Mouse (Mus musculus) neutrophil, adult 5-6 weeks (primary cell): ENCODE measurements around the gene Ubxn7. TPM values are rescaled to one million over a fixed set of nuclear protein-coding genes. Genes with fewer than 3 reads are reported as not detected.

Source experiments
- ATAC-seq: fragments of 151-379, 151-347 bp; 2 replicates; pipeline ENCODE4 v1.8.0; 2017; ENCODE audit warnings: mild to moderate bottlenecking, moderate TSS enrichment; ENCODE audit not compliant: insufficient number of reproducible peaks, poor library complexity, low FRiP score, severe bottlenecking; ENCODE audit errors: extremely low read depth
- total RNA-seq: library from RNA; stranded (forward); fragments of 200-1000 nt; gene quantifications from 2 replicates; pipeline ENCODE4 v1.2.3, GENCODE M21; 2017

The Ubxn7 gene
- total RNA-seq, 1 experiment from 2014 or later: 68.0 TPM

DNA sequence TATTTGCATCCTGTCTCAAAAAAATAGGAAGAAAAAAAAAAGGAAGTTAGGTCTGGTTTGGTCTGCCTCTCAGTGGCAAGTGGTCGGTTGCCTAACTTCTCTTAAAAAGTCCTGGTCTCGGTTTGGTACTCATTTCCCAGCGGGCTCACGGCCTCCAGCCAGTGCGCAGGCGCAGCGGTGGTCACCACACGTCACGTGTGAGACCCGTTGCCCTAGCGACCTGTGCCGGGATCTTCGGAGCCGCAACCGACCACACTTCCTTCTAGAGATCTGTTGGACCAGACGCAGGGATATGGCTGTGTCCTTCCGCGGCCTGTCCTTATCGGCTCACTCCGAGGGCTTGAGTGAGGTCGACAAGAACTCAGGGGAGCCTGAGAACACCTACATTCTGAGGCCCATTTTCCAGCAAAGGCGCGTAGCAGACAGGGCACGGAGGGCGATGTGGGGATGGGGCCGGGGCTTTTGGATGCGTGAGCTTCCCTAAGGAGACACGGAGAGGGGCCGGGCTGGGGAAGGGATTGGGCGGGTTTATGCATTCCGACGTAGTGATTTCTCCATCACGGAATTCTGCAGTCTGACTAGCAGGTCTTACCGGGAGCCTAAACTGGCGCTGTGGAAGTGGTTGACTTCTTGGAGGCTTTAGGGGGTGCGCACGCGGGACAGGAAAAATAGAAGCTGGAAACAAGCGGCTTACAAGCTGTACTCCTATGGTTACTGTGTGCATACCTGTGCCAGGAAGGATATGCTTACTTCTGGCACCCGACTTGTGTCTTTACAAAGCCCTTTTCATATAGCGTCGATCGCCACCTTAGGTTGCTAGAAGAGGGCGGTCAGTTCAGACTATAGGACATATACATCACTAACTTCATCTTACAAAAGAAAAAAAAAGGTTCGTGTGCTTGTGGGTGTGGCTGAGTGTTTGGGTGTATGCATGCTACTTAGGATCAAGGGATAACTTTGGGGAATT, 87.7 kb downstream of the Ubxn7 start, which contains the start of gene Tctex1d2:
Tctex1d2 (plus strand) TSS at position 186 of the 967 bp plus-strand sequence.
- ATAC-seq: peak; percentile 93

DNA sequence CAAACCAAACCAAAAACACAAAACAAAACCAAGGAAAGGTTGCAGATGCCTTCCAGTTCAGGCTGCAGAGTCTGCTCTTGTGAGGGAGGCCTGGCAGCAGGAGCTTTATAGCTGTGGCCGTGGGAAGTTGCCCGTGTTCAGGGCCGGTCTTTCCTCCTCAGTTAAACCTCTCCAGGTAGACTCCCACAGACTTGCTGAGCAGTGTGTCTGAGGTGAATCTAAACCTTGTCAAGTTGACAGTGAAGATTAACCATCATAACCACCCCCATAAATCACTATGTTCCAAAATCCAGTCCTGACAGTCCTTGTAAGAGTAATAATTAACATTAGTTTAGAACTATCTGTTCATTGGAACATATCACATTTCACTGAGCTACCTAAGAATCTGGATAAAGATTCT, 95.4 kb downstream of the Ubxn7 start:
- no peak for ATAC-seq

DNA sequence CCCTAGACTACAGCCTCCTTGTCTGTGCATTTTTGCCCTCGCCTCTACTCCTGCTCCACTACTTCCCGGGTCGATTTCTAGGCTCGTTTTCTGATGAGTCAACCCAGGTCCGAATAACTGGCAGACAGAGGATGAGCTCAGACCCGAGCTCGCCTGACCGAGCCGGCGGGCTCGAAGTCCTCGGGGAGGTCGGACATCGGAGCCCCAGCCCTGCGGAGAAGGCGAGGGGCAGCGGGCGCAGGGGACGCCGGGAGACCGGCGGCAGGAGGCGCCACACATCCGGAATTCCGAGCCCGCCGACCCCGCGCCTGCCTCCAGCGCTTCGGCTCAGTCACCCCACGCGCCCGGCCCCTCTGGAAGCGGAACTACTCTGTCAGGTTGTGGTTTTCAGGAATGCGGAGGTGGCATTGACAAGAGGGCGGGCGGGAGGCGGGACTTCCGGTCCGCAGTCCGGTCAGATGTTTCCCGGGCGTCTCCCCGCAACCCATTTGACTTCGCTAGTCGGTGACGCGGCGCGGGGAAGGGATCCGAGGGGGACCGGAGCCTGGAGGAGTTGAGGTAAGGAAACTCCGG, 98.5 kb downstream of the Ubxn7 start, which contains the start of gene Pcyt1a:
Pcyt1a (plus strand) TSS at position 448 of the 573 bp plus-strand sequence.
- ATAC-seq: peak; percentile 86

DNA sequence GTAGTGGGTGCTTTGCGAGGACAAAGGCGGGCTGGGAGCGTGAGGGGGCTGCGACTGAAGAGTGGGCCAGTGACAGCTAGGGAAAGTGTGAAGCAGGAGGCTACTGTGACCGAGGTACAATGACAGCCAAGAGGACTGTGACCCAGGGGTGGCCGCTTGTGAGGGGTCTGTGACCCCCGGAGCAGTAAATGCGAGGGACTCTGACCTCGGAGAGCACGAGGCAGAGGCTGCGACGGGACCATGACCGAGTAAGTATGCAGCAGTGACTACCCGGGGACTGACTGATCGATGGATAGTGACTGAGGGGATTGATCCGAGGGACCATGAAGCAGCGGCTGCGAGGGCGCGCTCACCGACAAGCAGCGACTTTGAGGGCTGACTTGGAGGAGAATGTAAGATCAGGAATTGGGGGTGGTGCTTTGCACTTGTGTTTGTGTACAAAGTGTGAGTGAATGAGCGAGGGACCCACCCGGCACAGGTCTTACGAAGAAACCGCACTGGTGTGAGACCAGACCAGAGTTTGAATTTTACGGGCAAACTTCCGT, 99.1 kb downstream of the Ubxn7 start:
- ATAC-seq: peak; percentile 16; the same call in 1 of the 2 replicates

DNA sequence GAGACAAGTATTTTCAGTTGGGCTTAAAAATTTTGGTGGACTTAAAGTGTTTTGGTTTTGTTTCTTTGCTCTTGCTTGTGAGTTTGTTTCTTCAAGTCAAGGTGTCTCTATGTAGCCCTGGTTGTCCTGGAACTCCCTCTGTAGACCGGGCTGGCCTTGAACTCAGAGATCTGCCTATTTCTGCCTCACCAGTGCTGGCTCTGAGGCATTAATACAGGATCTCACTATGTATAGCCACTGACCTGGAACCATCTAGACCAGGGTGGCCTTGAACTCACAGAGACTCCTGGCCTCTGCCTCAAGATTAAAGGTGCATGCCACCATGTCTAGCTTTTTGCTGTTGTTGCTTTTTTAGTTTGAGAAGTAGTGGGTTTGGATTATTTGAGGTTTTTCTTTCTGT, 99.9 kb downstream of the Ubxn7 start:
- no peak for ATAC-seq

DNA sequence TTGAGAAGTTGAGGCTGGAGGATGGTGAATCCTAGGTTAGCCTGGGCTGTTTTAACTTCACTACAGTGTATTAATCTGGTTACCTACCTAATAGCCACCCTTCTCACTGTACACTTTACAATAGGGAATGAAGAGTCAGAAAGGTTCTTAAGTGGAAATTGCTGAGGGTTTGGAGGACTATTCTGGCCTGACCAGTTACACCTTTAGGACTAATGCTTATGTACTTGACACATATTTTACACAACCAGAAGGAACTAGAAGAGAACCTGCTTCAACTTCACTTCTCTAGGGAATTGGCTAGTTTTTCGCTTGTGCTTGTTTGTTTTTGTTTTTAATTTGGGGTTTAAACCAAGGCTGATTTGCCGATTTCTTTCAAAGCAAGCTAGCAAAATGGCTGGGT, 101.1 kb downstream of the Ubxn7 start:
- no peak for ATAC-seq

DNA sequence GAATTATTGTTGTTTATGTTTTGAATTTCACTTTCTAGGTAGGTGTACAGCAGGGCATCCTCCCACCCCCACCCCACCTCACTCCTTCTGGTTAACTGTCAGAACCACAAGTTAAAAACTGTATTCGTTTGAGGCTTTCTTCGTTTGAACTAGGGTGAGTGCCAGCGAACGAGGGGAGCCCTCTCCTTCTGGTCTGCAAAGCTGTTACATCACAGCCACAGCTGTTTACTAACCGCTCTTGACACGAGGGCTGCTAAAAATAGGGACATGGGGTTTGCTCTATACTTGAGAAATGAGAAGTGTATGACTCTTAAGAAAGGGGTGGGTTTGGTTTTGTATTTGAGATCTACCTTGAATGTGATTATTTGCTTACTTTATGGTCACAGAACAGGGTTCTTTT, 102.0 kb downstream of the Ubxn7 start:
- ATAC-seq: peak; percentile 72

DNA sequence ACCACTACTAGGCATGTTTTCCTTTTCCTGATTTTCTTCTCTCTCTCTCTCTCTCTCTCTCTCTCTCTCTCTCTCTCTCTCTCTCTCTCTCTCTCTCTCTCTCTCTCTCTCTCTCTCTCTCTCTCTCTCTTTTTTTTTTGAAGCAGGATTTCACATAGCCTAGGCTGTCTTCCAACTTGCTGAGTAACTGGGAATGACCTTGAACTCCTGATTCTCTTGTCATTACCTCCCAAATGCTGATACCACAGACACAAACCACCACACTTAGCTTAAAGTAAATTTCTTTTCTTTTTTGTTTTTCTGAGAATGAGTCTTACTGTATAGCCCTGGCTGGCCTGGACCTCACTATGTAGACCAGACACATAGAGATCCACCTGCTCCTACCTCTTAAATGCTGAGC, 102.6 kb downstream of the Ubxn7 start:
- no peak for ATAC-seq

DNA sequence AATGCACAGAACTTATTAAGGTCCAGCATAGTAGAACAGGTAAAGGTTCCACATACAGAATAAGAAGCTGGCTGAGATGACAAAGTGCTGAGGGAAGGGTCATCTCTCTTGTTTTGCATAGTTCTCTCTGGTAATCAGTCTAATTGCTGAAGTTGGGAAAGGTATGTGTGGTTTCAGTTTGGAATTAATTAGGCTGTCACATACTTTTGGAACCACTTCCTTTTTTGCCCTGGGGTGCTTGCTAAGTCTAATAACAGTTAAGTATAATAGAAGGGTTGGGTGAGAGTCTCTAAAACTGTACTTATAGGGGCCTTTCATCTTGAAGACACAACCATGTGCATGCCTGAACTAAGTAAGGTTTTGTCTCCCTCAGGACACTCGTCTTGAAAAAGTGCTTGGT, 104.6 kb downstream of the Ubxn7 start:
- ATAC-seq: no peak

DNA sequence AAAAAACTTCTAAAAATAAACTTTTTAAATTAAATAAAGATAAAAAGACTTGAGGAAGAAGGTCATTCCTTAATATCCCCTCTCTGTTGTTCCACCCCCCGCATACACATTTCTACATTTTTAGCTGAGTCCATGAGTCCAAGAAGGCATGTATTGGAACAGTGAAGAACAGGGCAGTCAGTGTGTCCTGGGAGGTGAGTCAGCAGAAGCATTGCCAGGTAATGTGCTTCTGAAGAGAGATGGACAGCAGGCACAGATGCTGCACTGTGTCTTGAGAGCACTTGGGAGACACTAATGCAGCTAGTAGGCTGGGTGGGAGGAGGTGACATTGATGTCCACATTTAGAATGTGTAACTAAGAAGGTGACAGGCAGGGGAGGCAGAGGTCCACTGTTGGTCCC, 105.2 kb downstream of the Ubxn7 start:
- ATAC-seq: no peak

DNA sequence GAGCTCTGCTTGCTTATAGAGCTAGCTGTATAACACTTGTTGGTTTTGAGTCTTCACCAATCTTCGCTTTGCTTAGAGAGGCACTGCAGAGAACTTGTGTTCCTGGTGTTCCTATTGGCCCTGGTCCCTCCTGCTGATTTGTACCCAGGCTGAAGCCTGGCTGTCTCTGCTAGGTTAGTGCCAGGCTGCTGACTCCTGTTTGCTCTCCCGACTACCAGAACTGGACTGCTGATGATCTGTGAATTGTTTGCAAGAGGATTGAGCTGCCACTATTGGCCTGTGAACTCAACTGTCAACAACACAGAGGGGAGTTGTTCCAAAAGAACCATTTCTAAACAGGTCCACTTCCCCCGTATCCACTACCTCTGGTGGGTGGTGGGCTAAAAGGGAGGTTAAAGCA, 109.4 kb downstream of the Ubxn7 start:
- no peak for ATAC-seq

Other genes with a start within 250 kb of the Ubxn7 start
- 65.8 and 67.4 TPM in 2 replicates for gene Pigx, start 232.5 kb upstream of the Ubxn7 start, total RNA-seq
- gene Cep19, start 232.5 kb upstream of the Ubxn7 start, total RNA-seq: 59.0 and 64.6 TPM in 2 replicates
- 142 and 149 TPM in 2 replicates for gene Nrros, start 166.7 kb upstream of the Ubxn7 start, total RNA-seq
- gene Bex6, start 152.4 kb upstream of the Ubxn7 start, total RNA-seq: 1.6 TPM in 1 of 2 replicates, not detected in the other
- 13.9 and 15.0 TPM in 2 replicates for gene Fbxo45, start 85.1 kb upstream of the Ubxn7 start, total RNA-seq
- 18.7 and 19.7 TPM in 2 replicates for gene Wdr53, start 85.0 kb upstream of the Ubxn7 start, total RNA-seq
- gene Smco1, start 60.8 kb upstream of the Ubxn7 start, total RNA-seq: not detected in 2 replicates
- gene Rnf168, start 54.8 kb upstream of the Ubxn7 start, total RNA-seq: 18.4 and 22.1 TPM in 2 replicates
- gene Tm4sf19, start 68.2 kb downstream of the Ubxn7 start, total RNA-seq: not detected in 2 replicates
- gene Tctex1d2, start 87.4 kb downstream of the Ubxn7 start, total RNA-seq: 44.0 and 46.0 TPM in 2 replicates
- gene Pcyt1a, start 98.7 kb downstream of the Ubxn7 start, total RNA-seq: 65.5 and 66.3 TPM in 2 replicates
- gene Slc51a, start 155.6 kb downstream of the Ubxn7 start, total RNA-seq: 0.37 TPM in 1 of 2 replicates, not detected in the other
- not detected in 2 replicates for gene Zdhhc19, start 164.0 kb downstream of the Ubxn7 start, total RNA-seq